Mouse (Mus musculus) heart, postnatal 14 days (tissue): ENCODE measurements around the gene Cacna1b. TPM values are rescaled to one million over a fixed set of nuclear protein-coding genes. Genes with fewer than 3 reads are reported as not detected.

Source experiments
- DNase-seq, 2 experiments: peaks; one replicate each; pipeline ENCODE4 v3.0.0; 2021 to 2022
- intact Hi-C: fragments of 180-260 bp; cut with DNase I; formaldehyde crosslinking; loops from one replicate; pipeline ENCODE4 v1.15.1; 2025
- total RNA-seq, 2 experiments: library from RNA; stranded (reverse); gene quantifications; 2 replicates each; pipeline ENCODE4 v1.2.3; 2021

Cacna1b gene
- total RNA-seq, 2 experiments from 2014 or later = 0.27 to 0.29 TPM

- intact Hi-C loops = no loop called here
- DNase-seq = no peak
These were observed 98.2 kb downstream of the Cacna1b start for GRCm38 (mm10) chr2:24664678-24665257.

DNA sequence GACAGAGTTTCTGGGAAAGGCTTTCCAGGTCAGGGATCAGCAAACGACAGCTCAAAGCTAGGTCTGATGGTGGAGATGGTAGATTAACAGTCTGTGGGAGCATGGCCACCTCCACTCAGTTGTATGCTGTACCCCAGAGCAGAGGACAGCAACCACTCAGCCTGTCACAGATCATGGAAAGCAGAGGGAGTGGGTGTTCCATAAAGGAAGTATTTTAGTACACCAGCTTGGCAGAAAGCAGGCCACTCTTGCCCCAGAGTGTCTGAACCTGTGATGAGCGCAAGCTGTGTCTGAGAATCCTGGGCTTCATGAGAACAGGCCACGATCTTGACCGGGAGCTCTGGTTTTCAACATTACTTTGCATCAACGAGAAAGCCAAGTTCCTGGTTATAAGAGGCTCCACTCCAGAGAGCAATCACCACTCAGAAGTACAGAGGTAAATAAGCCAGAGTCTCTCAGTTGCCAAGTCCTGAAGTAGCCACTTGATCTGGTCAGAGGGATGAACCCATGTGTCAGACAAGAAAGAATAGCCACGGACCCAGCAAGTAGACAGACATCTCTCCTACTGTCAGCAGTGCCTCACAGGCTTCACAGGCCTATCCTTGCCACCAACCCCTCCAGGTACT is 103.7 kb downstream of the Cacna1b start:
- DNase-seq = peak in 1 of 2 experiments; percentile 7
- intact Hi-C loops = no loop called here

GRCm38 (mm10) chr2:24648503-24648902 is 114.4 kb downstream of the Cacna1b start:
- DNase-seq = no peak
- intact Hi-C loops = no loop called here

GRCm38 (mm10) chr2:24646452-24647146 is 116.4 kb downstream of the Cacna1b start:
- intact Hi-C loops = no loop called here
- no peak for DNase-seq

DNA sequence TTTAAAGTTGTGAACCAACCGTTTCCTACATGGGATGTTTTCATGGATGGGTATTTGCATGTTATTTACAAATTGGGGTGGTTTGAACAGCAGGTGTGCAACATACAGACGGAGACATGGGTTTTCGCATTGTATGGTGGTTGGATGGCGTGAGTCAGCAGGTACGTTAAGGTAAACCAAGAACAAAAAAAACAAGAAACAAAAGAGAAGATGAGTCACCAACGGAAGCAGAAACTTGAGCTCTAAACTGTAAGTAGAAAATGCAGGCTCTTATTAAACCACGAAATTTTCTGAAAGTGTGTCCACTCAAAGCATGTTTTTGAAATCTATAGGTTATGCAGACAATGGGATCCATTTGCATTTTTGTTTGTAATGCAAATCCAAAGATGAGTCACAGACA is 120.1 kb downstream of the Cacna1b start:
- intact Hi-C loops = no loop called here
- no peak for DNase-seq

- DNase-seq = no peak
- intact Hi-C loops = no loop called here
These were observed 124.6 kb downstream of the Cacna1b start for GRCm38 (mm10) chr2:24638102-24638954.

GRCm38 (mm10) chr2:24633645-24634044 is 129.3 kb downstream of the Cacna1b start:
- intact Hi-C loops = no loop called here

GRCm38 (mm10) chr2:24617141-24617540 is 145.8 kb downstream of the Cacna1b start:
- intact Hi-C loops = no loop called here
- DNase-seq = no peak

More at GRCm38 (mm10) chr2:24633645-24634044, 129.3 kb downstream of the Cacna1b start:
- no peak for DNase-seq

GRCm38 (mm10) chr2:24609789-24610188 is 153.2 kb downstream of the Cacna1b start:
- no peak for DNase-seq
- intact Hi-C loops = no loop called here

DNA sequence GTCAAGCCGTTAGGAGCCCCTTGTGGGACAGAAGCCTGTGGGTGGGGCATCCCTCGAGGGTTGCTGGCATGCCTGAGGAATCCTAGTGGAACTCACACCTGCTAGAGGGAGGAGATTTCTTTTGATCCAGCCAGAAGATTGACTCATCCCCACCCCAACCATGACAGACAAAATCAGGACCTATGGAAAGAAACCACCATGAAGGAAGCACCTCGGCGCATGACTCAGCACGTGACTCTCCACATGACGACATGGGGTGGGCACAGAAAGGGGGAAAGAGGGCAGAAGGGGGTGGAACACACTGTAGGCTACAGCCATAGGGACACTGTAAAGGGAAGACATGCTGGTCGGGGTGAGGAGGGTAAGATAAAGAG is 154.2 kb downstream of the Cacna1b start:
- DNase-seq = no peak
- intact Hi-C loops = no loop called here

DNA sequence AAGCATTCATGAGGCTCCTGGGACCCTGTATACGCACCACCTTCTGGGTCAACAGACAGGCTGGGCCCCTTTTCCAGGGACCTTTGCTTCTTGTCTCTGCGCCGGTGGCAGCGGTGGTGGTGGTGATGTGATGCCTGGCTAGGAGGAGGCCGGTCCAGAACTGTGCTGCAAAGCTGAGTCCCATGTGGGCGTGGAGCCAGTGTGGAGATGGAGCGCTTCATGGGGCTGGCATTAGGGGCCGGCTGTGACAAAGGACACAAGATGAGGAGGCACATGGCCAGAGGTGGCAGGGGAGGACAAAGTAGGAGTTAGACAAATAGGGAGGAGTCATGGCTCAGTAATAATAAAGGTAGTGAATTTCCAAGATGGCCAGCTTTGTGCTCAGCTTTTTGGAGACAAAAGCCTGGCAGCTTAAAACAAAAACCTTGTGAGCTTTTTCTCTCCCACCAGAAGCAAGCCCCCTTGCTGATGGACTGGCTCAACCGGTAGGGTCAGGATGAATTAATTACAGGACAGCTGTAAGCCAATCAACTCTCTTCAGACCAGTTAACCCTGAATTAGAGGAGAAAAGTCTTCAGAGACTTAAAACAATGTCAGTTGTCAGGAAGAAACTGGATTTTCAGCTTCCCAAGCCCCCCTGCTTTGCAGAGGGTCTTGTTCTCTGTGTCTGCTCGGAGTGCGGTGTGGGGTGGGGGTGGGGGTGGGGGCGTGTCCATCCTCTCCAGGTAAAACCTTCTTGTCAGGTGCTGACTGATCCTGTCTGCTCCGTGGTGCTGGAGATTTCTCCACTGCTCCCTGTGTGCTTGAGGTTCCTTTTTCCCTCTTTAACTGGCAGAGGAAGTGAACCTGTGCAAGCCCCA is 154.8 kb downstream of the Cacna1b start:
- DNase-seq = no peak
- intact Hi-C loops = no loop called here

DNA sequence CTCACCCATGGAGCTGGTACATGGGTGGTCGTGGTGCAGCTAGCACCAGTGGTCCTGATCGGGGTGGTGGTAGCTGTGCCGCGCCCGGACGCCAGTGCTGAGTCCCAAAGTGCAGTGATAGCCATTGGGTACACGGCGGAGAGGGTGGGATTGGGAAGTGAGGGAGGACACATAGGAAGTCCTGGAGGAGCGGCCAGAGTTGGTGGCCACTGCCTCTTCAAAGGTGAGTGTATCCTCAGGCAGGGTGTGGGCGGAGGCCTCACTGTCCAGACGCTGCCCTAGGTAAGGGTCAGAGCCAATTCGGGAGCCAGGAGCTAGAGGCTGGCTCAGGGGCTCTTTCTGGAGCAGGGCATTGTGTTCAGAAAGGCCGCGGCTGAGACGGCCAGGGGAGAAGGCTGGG is 156.4 kb downstream of the Cacna1b start:
- DNase-seq = no peak
- intact Hi-C loops = no loop called here

DNA sequence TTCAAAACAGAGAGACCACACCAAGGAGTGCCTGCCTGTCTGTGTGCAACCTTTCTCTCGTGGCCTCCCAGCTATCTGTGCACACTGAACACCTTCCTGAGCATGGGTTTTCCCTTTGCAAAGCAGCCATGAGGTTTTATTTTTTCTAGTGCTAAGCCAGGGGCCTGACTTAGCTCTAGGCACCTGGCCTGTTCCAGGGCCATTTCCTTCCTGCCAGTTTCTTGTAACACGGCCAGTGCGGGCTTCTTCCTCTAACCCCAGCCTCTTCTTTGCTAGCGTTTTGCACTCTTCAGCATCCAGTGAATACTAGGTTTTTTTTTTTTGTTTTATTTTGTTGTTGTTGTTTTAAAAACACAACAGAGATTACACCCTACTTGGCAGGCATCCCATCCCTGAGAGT is 157.9 kb downstream of the Cacna1b start:
- DNase-seq = peak in 1 of 2 experiments; percentile 21
- intact Hi-C loops = no loop called here

DNA sequence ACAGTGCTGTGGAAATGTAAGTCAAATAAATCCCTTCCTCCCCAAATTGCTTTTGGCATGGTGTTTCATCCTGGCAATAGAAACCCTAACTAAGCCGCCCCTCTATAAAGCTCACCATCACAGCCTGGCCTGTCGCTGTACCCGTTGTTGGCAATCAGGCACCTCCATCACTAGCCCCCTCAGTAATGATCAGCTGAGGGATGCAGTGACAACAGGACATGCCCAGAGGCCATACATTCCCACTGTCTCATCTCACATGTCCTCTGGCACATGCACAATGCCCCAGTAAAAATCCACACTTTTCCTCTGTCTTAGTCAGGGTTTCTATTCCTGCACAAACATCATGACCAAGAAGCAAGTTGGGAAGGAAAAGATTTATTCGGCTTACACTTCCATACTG is 173.5 kb downstream of the Cacna1b start:
- intact Hi-C loops = no loop called here
- no peak for DNase-seq

GRCm38 (mm10) chr2:24587999-24588398 is 175.0 kb downstream of the Cacna1b start:
- no peak for DNase-seq
- intact Hi-C loops = no loop called here

DNA sequence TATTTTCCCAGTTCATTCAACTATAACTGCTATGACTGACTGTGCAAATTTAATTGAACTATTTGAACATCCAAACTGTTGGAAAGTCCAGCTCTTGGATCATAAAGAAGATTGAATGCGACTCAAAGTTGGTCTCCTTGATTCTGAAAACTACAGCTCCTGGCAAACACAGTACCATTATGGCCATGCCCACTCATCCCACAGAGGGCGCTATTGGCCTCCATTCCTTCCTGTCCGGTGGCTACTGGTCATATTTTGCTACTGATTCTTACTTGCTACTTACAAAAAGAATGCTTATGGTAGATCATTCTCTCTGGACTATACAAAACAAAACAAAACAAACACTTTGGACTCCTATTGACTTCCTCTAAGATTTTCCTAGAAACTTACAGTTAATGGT is 188.3 kb downstream of the Cacna1b start:
- DNase-seq = peak; percentile 53 to 75
- intact Hi-C loops = loop anchor here (1.0 kb wide), 1 partner anchor 181 kb away; no protein-coding TSS in a partner anchor

GRCm38 (mm10) chr2:24570917-24571316 is 192.0 kb downstream of the Cacna1b start:
- intact Hi-C loops = no loop called here
- no peak for DNase-seq

GRCm38 (mm10) chr2:24568555-24568954 is 194.4 kb downstream of the Cacna1b start:
- DNase-seq = peak in 1 of 2 experiments; percentile 52
- intact Hi-C loops = loop anchor here (1.0 to 5.0 kb wide), 4 partner anchors 78 to 271 kb away; no protein-coding TSS in a partner anchor

GRCm38 (mm10) chr2:24562547-24563290 is 200.2 kb downstream of the Cacna1b start:
- intact Hi-C loops = no loop called here
- no peak for DNase-seq
